Mouse (Mus musculus) erythroblast, embryonic 14.5 days (primary cell): ENCODE data around the gene Osm.

Experiments
- GATA1 ChIP-seq: IDR thresholded peaks from 2 replicates; pipeline ENCODE4 v1.6.1; 2012; ENCODE audit warnings: low read length, inconsistent platforms, mixed read lengths
- TAL1 ChIP-seq: IDR thresholded peaks from 3 replicates; pipeline ENCODE4 v1.6.1; 2012; ENCODE audit warnings: low read length, inconsistent platforms, mixed read lengths

GRCm38 (mm10) chr11:4205097-4205655, 31.0 kb upstream of the Osm start:
- no peak for TF ChIP-seq TAL1
- no peak for TF ChIP-seq GATA1
